Mouse (Mus musculus) mesoderm, embryonic 11.5 days (tissue): ENCODE measurements around the gene Chmp2b.

Source experiments
- DNase-seq: peaks from one replicate; pipeline ENCODE4 v3.0.0-alpha.2; 2012; ENCODE audit warnings: low read depth, low spot score

The Chmp2b gene

DNA sequence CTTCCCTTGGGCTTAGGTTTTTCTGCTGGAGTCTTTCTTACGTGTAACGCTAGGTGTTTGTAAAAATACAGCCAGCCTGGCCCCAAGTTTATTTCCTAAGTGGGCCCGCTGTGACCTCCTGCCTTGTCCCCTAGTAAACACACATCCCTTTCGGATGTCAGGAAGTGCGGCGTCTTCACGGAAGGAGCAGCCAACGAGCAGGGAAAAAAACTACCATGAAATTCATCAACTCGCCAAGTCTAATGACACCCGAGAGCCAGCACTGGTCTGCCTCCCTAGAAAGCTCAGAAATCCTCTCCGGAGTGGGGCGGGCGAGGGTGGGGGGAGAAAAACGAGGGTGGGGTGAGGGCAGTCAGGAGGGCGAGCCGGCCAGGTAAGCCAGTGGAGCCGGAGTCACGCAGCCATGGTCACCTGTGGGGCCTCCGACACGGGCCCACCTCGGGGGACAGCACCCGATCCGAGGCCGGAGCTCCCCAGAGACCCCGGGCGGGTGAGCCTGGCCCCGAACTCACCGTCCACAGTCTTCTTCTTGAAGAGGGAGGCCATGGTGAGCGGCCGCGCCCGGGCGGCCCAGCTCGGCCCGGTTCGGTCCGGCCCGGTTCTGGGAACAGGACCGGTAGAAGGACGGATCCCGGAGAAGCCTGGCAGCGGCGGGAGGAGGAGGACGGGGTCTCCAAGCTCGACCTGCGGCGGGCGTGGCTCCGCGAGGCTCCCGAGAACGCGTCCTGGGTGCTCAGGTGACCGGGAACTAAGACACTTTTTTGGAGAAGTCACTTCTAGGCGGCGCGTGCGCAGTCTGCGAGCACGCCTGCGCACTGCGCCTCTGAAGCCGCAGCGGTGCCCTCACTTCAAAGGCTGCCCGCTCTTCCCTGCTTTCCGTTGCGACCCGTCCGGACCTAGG lies at the start of gene Chmp2b:
TSS of gene Chmp2b (minus strand) at position 764 of the 901 bp plus-strand sequence.
- peak; percentile 92 for DNase-seq

GRCm38 (mm10) chr16:65611678-65612077 lies 49.2 kb upstream of the Chmp2b start:
- DNase-seq, result no peak

DNA sequence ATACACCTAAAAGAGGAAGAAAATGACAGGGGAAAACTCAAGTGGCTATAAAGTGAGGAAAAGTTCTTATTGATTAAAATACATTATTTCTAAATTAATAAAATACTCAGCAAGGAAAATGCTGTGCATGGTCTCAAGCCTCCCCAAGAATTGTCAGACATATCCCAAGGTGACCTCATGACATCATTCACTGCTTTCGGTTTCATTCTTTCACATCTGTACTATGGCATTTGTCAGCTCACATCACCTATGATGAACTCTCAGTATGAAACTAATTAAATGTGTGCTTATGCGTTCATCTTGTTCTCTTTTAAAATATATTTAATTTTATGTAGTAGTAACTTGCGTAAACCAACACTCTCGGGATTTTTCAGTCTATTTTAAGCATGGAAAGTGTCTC lies 38.3 kb upstream of the Chmp2b start:
- no peak for DNase-seq

DNA sequence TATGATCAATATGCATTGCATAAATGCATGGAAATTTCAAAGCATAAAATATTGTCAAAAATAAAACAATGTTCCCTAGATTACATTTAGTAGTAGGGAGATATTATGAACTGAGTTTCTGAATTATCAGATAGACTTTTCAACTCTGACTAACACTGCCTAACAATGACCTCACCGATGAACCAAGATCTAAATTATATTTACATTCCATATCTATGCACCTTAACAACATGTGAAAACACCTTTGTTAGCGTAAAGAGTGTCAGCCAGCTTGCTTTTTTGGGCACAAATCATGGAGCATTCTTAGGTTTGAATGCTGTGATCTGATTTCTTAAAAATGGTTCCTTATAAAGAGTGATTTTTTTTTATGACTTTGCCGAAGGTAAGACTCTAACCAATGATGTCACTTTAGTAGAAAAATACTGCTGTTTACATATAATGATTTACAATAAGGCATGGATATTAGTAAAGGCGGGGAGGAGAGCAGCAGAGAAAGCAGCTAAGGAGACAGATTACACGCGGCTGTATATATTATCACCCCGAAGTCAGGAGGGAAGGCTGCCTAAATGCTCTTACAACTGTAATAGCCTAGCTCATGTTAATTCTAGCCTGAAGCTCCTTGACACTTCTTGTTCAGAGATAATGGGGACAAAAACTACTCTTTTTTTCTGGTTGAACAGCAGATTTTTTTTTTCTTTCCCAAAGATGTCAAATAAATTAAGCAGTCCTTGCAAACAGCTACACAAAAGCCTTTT lies 23.8 kb upstream of the Chmp2b start:
- no peak for DNase-seq

DNA sequence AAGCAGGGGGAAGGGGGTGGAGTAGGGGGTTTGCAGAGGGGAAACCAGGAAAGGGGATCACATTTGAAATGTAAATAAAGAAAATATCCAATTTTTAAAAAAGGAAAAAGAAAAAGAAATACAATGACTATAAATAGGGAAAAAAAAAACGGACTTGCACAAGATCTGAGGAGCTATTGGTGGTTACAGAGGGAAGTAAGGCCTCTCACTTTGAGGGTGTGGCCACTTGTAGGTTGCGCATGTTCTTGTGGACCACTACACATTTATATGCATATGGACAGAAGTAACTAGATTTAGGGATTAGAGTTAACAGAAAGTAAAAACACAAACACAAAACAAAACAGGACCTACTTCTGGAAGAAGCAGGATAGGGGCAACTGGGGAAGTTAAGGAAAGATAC lies 23.2 kb upstream of the Chmp2b start:
- DNase-seq, result no peak

DNA sequence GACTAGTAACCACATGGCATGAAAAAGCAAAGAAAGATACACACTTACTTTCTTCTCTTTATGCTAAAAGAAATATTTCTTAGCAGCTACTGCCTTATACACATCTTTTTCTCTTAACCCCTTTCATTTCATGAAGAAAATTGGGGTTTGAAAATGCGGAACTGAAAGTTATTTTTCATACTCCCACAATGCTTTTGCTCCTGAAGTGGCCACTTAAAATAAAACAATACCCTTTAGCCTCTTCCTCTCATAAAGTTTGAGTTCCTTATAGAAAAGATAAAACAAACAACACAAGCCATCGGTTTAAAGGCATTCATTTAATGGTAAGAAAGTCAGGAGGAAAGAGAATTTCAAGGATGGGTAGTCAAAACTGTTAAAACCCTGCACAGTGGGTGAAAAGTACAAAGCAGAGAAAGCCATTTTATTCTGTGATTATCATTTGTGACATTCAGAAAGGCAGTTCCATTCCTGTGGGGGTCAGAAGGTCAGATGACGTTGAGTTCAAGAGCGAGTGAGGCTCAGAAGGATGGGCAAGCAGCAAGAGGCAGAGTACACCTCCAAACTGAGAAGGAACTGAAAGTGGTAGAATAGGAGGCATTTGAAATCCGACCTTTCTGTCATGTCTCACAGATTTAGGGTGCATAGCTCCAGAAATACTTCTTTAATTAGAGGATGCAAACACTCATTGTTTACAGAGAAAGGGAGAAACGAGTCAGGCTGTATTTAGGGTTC lies 14.9 kb upstream of the Chmp2b start:
- no peak for DNase-seq

DNA sequence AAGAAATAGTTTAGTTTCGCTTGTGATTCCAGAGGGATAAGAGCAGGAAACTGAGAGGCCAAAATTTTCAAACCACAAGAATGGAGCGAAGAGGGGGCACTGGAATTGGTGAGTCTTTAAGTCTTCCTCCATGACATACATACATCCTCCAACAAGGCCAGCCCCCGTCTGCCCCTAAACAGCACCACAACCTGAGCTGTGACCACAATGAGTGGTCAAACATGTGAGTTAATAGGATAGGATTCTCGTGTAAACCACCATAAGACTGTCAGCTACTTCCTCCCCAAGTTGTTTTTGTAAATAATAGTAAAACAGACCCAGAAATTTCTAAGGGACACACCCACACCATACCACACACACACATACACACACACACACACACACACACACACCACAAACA lies 6.3 kb upstream of the Chmp2b start:
- no peak for DNase-seq

DNA sequence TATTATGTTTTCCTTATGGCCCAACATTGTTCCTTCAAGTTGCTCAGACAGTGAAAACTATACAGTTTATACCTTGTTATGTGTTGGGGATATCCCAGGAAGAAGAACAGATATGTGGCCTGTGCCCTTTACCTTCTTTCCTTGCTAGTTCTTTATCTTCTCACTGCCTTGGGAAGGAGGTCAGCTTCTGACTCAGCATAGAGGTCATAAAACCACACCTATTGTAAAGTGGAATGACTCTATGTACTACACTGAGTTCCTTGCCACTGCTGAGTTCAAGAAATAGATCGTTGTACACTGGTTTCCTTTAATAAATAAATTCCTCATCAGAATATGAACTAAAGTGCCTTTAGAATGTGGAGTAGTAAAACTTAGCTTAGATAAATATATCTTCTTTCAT lies 2.4 kb upstream of the Chmp2b start:
- no peak for DNase-seq

DNA sequence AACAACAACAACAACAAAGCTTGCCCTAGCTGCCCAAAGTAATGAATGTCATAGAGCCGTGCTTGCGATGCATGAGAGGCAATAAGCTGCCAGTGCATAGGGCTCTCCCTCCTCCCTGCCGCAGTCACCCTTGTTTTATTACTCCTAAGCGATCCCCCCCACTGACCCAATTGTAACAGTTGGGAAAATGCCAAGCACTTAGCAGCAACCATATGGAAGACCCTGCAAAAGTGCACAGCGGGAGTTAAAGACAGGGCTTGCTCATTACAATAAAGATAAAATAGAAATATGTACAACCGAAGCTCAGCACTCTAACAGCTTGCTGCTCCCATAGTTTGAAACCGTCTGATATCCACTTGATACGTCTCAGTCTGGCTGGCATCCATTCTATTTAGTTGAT lies 1.8 kb upstream of the Chmp2b start:
- DNase-seq, result no peak

DNA sequence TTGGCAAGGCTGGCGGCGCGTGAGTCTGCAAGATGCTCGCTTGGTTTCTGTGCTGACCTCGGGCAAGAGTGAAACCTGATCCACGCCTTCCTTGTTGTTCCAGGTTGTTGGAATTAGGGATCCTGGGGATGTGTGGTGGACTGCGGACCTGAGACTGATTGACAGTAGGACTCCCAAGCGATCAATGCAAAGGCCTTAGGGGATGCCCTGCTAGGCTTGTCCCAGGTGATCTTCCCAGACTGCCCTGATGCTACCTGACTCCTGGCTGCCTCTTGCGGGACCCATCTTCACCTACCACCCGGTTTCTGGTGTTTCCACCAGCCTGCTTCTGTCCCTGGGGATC lies 309 bp upstream of the Chmp2b start:
- no peak for DNase-seq

DNA sequence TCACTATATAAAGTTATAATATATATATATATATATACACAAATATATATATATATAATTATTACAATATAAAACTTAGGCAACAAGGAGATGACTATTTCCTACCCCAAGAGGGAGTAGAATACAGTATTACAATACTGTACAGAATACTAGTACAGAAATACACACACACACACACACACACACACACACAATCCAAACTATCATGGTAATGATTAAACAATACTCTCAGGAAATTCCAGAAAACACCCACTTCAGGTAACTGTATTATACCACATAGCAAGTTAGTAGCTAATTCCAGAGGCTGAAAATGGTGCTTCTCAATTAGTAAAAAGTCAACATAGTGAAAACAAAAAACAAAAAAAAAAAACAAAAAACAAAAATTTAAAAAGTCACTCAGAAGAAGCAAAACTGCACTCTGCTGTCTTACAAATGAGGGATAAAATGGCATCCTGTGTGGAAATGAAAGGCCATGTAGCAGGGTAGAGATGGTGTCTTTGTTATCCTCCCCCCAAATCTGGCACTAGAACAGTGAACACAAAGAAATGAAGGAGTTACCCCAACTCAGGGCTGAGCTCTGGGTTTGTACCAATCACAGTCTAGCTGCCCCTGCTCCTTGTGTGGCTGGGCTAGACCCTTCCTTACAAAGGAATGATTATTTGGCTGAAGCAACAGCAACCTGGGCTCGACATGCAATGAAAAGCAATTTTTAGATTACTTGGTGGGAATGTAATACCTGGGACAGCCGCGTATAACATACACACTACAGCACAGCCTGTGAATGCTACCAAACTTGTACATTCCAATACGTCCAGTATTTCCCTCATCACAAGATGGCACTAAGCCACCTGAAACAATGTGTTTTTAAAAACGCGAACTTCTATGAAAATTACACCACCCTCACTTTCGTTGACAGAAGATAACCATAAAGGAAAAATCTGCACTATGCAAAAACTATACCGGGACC lies 1.2 kb downstream of the Chmp2b start:
- no peak for DNase-seq

GRCm38 (mm10) chr16:65559591-65559990 lies 2.9 kb downstream of the Chmp2b start:
- no peak for DNase-seq

GRCm38 (mm10) chr16:65557369-65557768 lies 5.2 kb downstream of the Chmp2b start:
- no peak for DNase-seq

DNA sequence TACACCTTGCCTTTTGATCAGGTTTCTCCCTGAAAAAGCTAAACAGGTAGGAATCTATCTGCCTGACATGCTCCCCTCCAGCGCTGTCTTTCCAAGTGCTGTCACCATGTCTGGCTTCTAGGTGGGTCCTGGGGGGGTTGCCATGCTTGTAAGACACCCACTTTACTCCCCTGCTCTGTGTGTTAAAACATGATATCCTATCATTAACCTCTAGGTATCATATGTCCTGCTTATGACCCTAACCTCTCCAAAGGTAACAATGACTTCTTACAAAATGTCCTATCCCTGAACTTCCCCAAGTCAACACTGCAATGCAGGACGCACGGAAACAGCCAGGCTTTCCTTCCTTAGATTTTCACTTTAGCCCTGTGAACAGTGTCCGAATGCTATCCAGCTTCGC lies 8.3 kb downstream of the Chmp2b start:
- no peak for DNase-seq

DNA sequence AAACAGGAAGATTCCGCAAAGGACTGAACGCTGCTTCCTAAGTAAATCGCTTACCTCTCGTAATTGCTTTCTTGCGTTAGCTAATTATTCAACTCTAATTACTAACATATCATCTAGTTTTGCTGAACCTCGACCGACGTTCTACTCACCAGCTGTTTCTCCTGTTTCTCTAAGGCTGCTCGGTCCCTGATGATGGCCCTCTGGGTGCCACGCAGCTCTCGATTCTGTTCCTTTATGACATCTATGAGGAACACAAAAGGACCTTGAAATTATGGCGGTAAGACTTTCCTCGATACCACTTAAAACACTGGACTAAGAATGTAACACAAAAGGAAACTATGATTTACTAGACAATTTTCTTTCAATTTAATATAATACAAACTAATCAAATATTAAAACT lies 11.7 kb downstream of the Chmp2b start:
- DNase-seq, result no peak

GRCm38 (mm10) chr16:65548960-65549359 lies 13.6 kb downstream of the Chmp2b start:
- no peak for DNase-seq

GRCm38 (mm10) chr16:65543676-65544293 lies 18.7 kb downstream of the Chmp2b start:
- DNase-seq, result no peak

GRCm38 (mm10) chr16:65533315-65533999 lies 29.1 kb downstream of the Chmp2b start:
- DNase-seq, result peak; percentile 50

DNA sequence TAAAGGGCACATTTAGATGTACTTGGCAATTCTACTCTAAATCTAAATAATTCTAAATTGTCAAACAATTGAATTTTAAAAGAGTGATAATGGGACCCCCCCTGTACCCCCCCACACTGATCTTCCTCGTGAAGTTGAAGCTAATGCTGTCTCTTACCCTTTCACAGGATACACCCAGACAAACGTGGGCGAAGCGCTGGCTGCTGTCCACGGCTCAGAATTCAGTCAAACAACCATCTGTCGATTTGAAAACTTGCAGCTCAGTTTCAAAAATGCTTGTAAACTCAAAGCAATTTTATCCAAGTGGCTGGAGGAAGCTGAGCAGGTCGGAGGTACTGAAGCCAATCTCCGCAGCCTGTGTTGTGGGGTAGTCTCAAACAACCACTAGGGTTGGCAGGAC lies 30.9 kb downstream of the Chmp2b start:
- no peak for DNase-seq

DNA sequence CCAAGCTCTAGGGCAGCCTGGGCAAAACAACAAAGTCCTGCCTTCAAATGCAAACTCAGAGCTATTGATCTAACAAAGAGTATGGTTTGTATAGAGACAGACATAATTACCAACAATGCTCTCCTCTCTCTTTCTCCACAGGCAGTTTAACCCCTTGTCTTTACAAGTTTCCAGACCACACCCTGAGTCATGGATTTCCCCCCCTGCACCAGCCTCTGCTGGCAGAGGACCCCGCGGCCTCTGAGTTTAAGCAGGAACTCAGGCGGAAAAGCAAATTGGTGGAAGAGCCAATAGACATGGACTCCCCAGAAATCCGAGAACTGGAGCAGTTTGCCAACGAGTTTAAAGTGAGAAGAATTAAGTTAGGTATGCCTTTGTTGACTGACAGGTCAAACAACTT lies 32.9 kb downstream of the Chmp2b start:
- peak; percentile 8 for DNase-seq
